Mouse (Mus musculus): ENCODE data around the gene Frmd8.
"Not testable (repeated sequence)": the region's sequence is repeated elsewhere in the genome, so short reads cannot be mapped to it uniquely, and the experiment has no call there.

The Frmd8 gene

GRCm38 (mm10) chr19:5824826-5825617 is 50.1 kb downstream of the Frmd8 start:
- no peak for DNase-seq (ENCODE audit: low spot score in 2 of 2)

DNA sequence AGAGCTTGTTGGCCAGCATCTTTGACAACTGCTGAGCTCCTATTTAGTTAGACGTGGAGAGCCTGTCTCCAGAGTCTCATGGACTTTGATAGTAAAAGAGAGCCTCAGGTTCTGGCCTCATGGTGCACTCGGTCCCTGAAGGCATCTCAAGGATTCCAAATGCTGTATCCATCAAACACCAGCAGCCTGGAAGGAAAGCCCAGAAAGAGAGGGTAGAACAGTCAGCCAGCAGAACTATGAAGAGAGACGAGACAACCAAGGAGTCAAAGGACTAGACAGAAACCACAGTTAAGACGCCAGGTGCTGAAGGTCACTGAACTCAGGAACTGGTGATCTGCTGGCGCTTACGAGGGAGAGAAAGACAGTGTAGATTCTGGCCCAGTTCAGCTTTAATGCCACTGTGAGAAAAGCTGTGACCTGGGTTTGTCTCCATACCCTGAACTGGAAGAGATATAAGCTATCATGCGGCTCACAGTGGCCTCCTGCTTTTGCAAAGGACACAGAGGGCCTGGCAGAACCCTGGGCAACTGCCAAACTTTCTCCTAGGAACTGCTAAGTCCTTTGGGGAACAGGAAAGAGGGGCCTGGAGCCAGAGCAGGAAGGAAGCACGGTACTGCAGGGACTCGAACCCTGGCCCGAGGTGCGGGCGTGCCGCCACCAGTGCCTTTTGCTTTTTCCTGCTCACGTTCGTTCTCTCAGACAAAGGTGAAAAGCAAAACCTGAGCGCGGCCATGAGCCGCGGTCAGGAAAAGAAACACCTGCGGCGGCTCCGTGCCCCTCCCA is 50.8 kb downstream of the Frmd8 start:
- no peak for DNase-seq (ENCODE audit: low spot score in 2 of 2)

DNA sequence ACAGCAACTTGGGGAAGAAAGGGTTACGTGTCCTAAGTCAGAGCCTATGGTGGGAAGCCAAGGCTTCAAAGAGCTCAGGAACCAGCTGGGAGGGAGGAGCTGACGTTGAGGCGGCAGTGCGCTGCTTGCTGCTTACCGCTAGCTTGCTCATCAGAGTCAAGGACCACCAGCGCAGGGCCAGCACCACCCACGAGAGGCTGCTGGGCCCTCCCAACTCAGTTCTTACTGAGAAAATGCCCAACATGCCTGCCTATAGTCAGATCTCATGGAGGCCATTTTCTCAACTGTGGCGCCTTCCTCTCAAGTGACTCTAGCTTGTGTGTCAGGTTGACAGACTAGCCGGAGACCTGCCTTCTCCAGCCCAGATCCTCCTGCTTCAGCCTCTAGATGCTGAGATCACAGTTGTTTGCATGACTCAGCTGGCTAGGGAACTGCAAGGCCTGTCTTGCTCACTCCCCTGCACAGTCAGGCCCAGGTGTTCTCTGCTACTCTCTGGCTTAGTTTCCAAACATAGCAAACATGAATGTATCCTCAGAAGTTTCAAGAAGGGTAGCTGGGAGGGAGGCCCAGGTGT is 51.7 kb downstream of the Frmd8 start:
- no peak for DNase-seq (ENCODE audit: low spot score in 2 of 2)

DNA sequence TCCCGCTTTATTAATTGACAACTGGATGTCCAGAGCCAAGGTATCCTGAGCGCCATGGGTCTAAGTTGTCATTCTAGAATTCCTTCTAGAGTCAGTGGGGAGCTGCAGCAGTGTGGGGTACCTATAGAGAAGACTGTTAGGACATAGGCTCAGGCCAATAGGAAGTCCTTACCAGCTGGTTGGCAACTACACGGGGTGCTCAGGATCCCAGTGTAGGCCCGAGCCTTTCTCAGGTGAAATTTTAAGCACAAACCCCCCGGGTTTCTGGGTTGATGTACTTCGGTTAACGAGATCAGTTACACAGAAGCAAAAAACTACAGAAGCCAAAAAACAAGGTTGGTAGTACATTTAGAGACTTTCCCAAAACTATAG is 52.3 kb downstream of the Frmd8 start:
- DNase-seq (ENCODE audit: low spot score in 2 of 2), result no peak

DNA sequence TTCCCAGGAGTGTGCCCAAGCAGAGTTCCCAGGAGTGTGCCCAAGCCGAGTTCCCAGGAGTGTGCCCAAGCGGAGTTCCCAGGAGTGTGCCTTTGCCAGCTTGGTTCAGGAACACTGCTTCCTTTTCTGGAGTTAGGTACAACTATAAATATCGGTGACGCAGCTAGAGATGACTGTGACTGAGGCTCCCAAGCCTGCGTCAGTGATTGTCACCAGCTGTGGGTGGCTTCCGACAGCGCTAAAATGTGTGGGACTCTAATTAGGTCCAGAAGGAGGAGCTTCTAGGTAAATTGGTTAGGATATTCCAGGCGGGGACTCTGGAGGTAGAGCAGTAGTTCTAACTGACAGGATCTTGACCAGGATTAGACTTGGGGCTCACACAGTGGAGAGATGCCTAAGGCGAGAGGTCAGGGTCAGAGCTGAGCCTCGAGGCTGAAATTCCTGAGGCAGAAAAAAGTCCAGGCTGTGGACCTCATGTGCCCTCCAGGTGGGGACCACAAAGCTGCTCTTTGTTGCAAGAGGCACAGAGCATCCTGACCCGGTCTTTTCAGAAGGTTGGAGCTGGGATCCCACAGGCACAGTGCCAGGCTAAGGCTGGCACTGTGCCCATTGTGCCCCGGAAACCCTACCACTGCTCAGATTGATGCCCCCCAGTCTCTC is 52.8 kb downstream of the Frmd8 start:
- no peak for DNase-seq (ENCODE audit: low spot score in 2 of 2)

- no peak for DNase-seq (ENCODE audit: low spot score in 2 of 2)
Measured at GRCm38 (mm10) chr19:5821847-5822173, 53.3 kb downstream of the Frmd8 start.

GRCm38 (mm10) chr19:5819549-5819948 is 55.5 kb downstream of the Frmd8 start:
- peak in 1 of 2 experiments; percentile 59 for DNase-seq (ENCODE audit: low spot score in 2 of 2)

DNA sequence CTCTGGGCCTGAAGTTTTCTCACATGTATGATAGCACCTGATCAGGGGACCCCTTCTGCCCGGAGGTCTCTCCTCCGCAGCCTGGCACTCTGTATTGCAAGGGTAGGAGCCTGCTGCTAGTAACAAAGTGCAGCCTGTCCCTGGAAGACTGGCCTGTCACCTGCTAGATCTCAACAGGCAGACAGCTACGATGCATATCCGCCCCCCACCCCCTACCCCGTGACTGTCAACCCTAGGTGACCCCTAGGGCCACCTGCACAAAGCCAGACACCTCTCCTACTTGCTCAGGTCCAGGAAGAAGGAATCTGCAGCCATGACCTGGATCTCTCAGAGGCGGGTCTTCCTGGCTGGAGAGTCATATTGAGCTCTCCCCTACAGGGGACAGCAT is 56.5 kb downstream of the Frmd8 start:
- DNase-seq (ENCODE audit: low spot score in 2 of 2), result no peak

DNA sequence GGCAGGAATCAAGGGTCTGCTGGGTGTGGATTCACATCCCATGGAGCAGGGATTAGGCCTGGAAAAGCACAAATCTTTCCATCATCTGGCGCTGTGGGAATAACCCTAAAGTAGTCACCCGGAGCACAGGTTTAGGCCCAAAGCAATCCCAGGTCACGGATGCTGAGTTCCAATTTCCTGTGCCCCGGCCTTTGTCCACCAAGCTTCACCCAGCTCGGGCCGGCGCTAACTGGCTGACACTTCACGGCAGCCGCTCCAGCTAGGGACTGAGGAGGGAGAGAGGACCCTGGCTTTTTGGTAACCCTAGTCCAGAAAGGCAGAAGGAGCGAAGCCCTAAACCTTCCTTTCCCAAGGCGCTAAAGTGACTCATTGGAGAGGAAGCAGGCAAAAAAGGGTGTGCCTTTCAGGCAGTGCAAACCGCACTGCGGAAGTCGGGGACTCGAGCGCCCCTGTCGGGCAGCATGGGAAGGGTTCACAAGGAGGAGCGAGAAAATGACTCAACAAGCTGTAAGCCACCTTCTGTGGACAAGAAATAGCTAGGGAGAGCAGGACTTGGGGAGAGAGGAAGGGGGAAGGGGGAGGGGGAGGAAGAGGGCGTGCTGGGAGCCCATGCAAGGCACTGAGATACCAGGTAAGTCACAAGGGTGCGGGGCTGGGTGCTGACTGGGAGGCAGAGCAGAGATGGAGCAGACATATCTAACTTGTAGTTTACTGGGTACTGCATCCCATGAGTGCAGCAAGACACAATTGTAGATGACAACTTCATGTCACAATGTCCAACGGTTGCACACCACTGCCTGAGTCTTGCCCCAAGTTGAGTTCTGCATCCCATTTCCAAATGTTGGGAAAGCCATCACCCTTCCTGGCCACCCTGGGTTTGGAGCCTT is 57.1 kb downstream of the Frmd8 start:
- peak; percentile 86 to 93 for DNase-seq (ENCODE audit: low spot score in 2 of 2)

DNA sequence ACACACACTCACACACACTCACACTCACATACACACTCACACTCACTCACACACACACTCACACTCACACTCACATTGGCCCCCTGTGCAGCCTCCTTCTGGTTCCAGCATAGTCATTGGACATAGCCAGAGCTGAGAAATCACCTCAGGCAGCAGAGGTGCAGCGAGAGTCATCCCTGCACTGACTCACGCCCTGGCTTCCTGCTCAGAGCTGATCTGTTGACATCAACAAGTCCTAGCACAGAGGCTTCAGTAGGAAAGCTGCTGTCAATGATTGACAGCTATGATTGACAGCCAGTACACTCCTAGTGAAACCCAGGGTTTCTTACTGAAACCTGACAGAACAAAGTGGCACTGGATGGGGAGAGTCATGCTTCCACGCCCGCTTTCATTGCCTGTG is 59.1 kb downstream of the Frmd8 start:
- no peak for DNase-seq (ENCODE audit: low spot score in 2 of 2)

DNA sequence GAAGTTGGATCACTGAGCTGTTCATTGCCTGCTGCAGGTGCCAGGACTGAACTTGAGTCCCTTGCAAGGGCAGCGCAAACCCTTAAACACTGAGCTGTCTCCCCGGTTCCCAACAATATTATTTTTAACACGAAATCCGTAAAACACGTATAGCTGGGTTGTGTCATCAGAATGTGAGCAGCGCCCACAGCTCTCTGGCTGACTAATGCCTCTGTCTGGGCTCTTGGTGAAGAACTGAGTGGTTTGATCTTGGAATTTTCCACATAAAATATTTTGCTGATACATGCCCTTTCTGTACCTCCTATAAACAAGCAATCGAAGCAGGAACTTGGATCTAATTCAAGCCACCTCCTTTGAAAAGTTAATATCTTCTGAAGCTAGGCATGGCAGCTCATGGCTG is 60.1 kb downstream of the Frmd8 start:
- no peak for DNase-seq (ENCODE audit: low spot score in 2 of 2)

- not testable (repeated sequence) for DNase-seq (ENCODE audit: low spot score in 2 of 2)
Measured at GRCm38 (mm10) chr19:5814048-5814447, 61.0 kb downstream of the Frmd8 start.

DNA sequence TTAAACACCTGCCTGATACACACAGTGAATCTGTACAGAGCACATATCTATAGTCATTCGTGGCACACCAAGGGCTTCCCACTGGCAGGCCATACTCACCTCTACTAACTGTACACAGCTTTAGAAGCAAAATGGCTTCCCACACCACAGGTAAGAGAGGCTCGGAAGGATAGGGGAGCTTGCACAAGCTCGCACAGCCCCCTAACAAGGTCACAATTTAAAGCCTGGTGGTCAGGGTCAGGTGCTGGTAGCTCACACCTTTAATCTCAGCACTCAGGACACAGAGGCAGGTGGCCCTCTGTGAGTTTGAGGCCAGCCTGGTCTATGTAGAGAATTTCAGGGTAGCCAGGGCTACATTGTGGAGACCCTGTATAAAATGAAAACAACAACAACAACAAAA is 61.5 kb downstream of the Frmd8 start:
- DNase-seq (ENCODE audit: low spot score in 2 of 2), result no peak

GRCm38 (mm10) chr19:5811771-5812504 is 63.1 kb downstream of the Frmd8 start:
- DNase-seq (ENCODE audit: low spot score in 2 of 2), result no peak

DNA sequence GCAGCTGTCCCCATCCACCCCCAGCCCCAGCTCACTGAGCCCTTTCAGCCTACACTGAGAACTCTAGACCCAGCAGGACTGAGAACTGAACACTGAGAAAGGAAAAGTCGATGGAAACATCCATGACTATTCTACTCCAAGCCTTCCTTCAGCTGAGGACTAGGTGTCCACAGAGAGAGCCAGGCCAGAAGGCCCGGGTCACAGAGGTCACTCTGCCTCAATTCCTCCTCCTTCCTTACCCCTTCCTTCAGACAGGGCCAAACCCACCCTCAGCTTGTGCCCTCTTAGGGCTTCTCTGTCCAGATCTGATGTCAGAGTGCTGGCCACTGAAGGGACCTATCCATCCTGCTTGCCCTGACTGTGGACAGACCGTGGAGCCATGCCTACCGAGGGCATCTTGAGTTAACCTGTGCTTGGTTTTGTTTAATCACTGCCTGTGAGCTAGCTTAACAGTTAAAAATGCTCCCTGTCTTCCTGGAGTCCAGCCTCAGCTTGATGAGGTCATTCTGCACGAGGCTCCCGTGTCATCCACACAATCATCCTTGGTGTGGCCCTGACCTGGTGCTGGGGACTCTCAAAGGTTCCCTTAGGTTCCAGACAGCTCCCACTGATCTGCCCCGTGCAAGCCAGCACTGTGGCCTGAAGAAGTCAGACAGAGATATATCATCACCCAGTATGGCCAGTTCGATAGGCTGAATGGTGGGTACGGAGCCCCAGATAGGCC is 64.1 kb downstream of the Frmd8 start:
- DNase-seq (ENCODE audit: low spot score in 2 of 2), result no peak

- no peak for DNase-seq (ENCODE audit: low spot score in 2 of 2)
Measured at GRCm38 (mm10) chr19:5810103-5810839, 64.8 kb downstream of the Frmd8 start.

DNA sequence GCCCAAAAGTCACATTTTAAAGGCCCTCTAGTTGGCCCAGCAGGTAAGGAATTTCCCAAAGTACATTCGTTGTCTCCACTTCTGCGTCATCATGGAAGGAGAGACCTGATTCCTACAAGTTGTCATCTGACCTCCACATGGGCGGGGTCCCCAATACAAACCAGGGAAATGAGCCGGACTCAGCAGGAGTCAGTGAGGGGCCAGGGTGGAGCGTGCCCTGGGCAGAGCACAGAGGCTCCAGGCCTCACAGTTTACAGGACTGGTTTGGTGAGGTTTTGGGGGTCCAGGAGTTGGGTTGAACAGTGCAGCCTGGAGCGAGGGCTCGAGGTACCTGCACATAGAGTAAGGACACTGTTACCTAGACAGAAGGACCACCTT is 65.4 kb downstream of the Frmd8 start:
- no peak for DNase-seq (ENCODE audit: low spot score in 2 of 2)

DNA sequence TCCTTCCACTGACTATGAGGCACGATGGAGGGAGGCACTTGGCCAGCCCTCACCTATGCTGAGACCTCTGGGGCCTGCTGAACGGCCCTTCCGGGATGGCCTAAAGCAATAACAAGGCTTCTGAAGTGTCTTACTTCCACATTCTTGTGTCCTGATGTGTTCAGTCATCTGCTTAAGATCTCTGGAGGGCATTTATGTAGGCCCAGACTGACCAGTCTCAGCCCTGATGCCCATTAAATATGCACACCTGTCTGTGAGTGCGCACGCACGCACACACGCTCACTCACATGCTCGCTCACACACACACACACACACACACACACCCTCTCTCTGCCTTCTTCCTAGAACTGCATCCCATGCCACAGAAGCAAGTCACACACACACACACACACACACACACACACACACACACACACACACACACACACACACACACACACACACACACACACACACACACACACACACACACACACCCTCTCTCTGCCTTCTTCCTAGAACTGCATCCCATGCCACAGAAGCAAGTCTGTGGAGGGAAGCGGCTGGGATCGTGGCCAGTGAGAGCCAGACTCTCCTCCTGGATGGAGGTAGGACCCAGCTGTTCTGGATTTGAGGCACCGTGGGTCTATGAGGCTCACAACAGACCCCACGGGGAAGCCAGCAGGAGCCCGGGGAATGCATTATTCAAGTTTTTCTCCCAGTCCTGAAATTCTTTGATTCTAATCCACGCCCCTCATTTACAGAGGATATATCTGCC is 65.9 kb downstream of the Frmd8 start:
- no peak for DNase-seq (ENCODE audit: low spot score in 2 of 2)

GRCm38 (mm10) chr19:5807740-5808139 is 67.3 kb downstream of the Frmd8 start:
- no peak for DNase-seq (ENCODE audit: low spot score in 2 of 2)

Data from spleen, postnatal 10 days (tissue).